13 mouse cellular contexts compared by ENCODE assay signal in the genomic region with DNA sequence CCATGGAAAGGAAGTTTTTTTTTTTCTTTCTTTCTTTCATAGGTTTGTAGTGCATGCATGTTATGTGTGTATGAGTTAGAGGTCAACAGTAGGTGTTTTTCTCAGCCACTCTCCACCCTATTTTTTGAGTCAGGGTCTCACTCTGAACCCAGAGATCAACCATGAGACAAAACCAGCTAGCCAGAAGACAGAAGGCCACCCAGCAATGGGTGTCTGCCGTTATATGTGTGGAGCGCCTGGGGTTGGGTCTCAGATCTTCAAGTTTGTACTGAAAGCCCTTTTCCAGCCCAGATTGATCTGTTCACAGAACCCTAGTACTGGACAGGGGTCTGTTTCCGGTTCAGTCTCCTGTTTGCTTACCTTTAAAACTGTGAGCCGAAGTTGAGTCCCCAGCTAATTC.
A peak's percentile ranks its signal among the peaks of the same experiment; 100 is the strongest.
DNase-seq lines count a peak whose midpoint lies in the region; ATAC-seq and TF ChIP-seq lines count a peak whose summit lies in the region.
"Had no signal": no experiment of that assay in that cellular context is flagged by ENCODE, and none has a peak within 500 bp of the region (broad histone marks: within the 10 kb centered on the region; RNA-seq: fewer than 3 reads in every experiment).

No protein-coding gene starts in this region.

- 72% methylated on average over 4 of the region's 4 CpGs for WGBS in heart, embryonic 12.5 days
- WGBS in forebrain, embryonic 14.5 days, result 66% methylated on average over 4 of the region's 4 CpGs

- no peak overlapping the region for H3K4me2 ChIP-seq in heart, embryonic 12.5 days
- no peak overlapping the region for H3K4me2 ChIP-seq in forebrain, embryonic 14.5 days (ENCODE audit: low read length)
- peak overlapping the region; percentile 60 for H3K4me2 ChIP-seq in myocyte (ENCODE audit: low read depth)
- H3K4me2 ChIP-seq: lung, embryonic 14.5 days had no signal

- peak overlapping the region; percentile 85 for H3K27ac ChIP-seq in heart, embryonic 12.5 days (ENCODE audit: poor library complexity, severe bottlenecking)
- peak overlapping the region; percentile 85 for H3K27ac ChIP-seq in left cerebral cortex, adult 2 months
- H3K27ac ChIP-seq in forebrain, embryonic 14.5 days (ENCODE audit: low read depth, low read length), result peak overlapping the region; percentile 35; the same call in 1 of the 2 replicates

- no peak for TF ChIP-seq POLR2A in myocyte (IDR thresholded peaks at IDR 0.05; ENCODE audit: insufficient read length, low read depth)

- H3K79me2 ChIP-seq in myocyte (ENCODE audit: control insufficient read depth, insufficient read depth), result peaks cover 47% of the 10 kb centered on the region

- no peaks in the 10 kb centered on the region for H3K36me3 ChIP-seq in heart, embryonic 12.5 days
- H3K36me3 ChIP-seq in forebrain, embryonic 14.5 days (ENCODE audit: control insufficient read depth, insufficient read depth, low read length), result no peaks in the 10 kb centered on the region
- H3K36me3 ChIP-seq in myocyte (ENCODE audit: control insufficient read depth, insufficient read depth), result no peaks in the 10 kb centered on the region
- H3K36me3 ChIP-seq: embryonic facial prominence, embryonic 10.5 days had no signal

- peaks cover 44% of the 10 kb centered on the region for H3K4me1 ChIP-seq in heart, embryonic 12.5 days (replicated peaks)
- H3K4me1 ChIP-seq in forebrain, embryonic 14.5 days (ENCODE audit: control insufficient read depth, insufficient read depth, low read length), result peaks cover 14% of the 10 kb centered on the region

- intact Hi-C loops in left cerebral cortex, adult 2 months (cut with DNase I), result loop anchor here (5.0 kb wide), 1 partner anchor 141 kb away; no protein-coding TSS in a partner anchor

- DNase-seq in heart, adult 8-10 months (ENCODE audit: low spot score), result no peak
- DNase-seq in left cerebral cortex, adult 2 months (ENCODE audit: extremely low spot score in 1 of 2, low spot score in 2 of 2), result no peak
- no peak for DNase-seq in left cerebral cortex, adult 11 months (ENCODE audit: low spot score)
- no peak for DNase-seq in forebrain, embryonic 14.5 days (ENCODE audit: low spot score)
- no peak for DNase-seq in spleen, postnatal 36 days (ENCODE audit: low spot score in 2 of 2)
- no peak for DNase-seq in layer of hippocampus, adult 11-12 months (ENCODE audit: low spot score)
- DNase-seq: left cerebral cortex, postnatal 4 days; thymus, adult 18-20 months had no signal

- TF ChIP-seq CTCF in left cerebral cortex, adult 2 months (IDR thresholded peaks at IDR 0.05), result no peak

- H3K4me3 ChIP-seq in heart, embryonic 12.5 days, result no peak overlapping the region
- H3K4me3 ChIP-seq in left cerebral cortex, adult 2 months, result no peak overlapping the region
- H3K4me3 ChIP-seq in forebrain, embryonic 14.5 days (ENCODE audit: low read depth, low read length), result no peak overlapping the region
- no peak overlapping the region for H3K4me3 ChIP-seq in myocyte
- H3K4me3 ChIP-seq: embryonic facial prominence, embryonic 10.5 days had no signal

- H3K27me3 ChIP-seq in heart, embryonic 12.5 days (replicated peaks), result no peaks in the 10 kb centered on the region
- no peaks in the 10 kb centered on the region for H3K27me3 ChIP-seq in forebrain, embryonic 14.5 days (replicated peaks; ENCODE audit: control insufficient read depth, insufficient read depth, low read length)
- H3K27me3 ChIP-seq in myocyte (ENCODE audit: control insufficient read depth, insufficient read depth, insufficient read length), result no peaks in the 10 kb centered on the region
- H3K27me3 ChIP-seq: Patski had no signal

- no peak overlapping the region for H3K9ac ChIP-seq in heart, embryonic 12.5 days
- H3K9ac ChIP-seq in forebrain, embryonic 14.5 days (ENCODE audit: low read length), result no peak overlapping the region
- H3K9ac ChIP-seq: lung, embryonic 14.5 days had no signal

- no peak for ATAC-seq in heart, embryonic 12.5 days (ENCODE audit: insufficient number of reproducible peaks, low FRiP score)
- no peak for ATAC-seq in forebrain, embryonic 14.5 days

- H3K9me3 ChIP-seq in heart, embryonic 12.5 days (replicated peaks), result no peaks in the 10 kb centered on the region
- H3K9me3 ChIP-seq in forebrain, embryonic 14.5 days (replicated peaks; ENCODE audit: control insufficient read depth, low read length), result no peaks in the 10 kb centered on the region
- H3K9me3 ChIP-seq: embryonic facial prominence, embryonic 10.5 days had no signal

- H3ac ChIP-seq in myocyte (ENCODE audit: control insufficient read depth, insufficient read length), result no peak overlapping the region

TF ChIP-seq in myocyte, 11 proteins besides CTCF, POLR2A, EP300 and RAD21:
- TF ChIP-seq MYOD1 (IDR thresholded peaks at IDR 0.05; ENCODE audit: control insufficient read depth in 1 of 3, insufficient read length in 2 of 3, low read depth in 2 of 3) (no peak), REST (IDR thresholded peaks at IDR 0.05; ENCODE audit: insufficient read depth, insufficient read length) (no peak), E2F4 (IDR thresholded peaks at IDR 0.05; ENCODE audit: insufficient read depth) (no peak), POLR2AphosphoS2 (IDR thresholded peaks at IDR 0.05; ENCODE audit: insufficient read length, low read depth) (no peak), TCF3 (IDR thresholded peaks at IDR 0.05; ENCODE audit: insufficient read length, low read depth) (no peak), MYOG (IDR thresholded peaks at IDR 0.05; ENCODE audit: control insufficient read depth in 1 of 3, insufficient read depth in 1 of 3, insufficient read length in 2 of 3, low read depth in 2 of 3) (no peak)

Comparison
In these comparisons a context has a peak if more than half of its experiments do, and no peak if none do; other contexts are left out.
1. H3K27ac ChIP-seq: peak in every context shown above with its lines; median percentile 85 in heart, embryonic 12.5 days; 85 in left cerebral cortex, adult 2 months; 35 in forebrain, embryonic 14.5 days.